Mouse (Mus musculus): Measurements from ENCODE around the gene Gm14443.

DNA sequence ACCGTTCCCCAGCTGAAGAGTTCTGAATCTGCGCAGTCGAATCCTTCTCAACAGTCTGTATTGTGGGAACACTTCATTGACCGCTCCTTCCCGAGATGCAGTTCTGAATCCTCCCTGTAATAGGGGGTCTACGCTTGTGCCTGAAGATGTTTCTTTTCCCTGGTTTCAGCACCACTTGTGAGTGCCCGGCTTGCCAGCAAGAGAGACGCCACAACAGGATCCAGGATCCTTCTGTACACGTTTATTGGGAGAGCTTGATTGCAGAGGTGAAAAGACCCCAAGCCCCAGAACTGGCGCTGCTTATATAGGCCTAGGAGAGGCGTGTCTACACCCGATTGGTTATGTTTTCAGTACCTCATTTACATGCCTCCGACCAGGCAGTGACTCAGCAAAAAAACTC lies 19.0 kb downstream of the Gm14443 start:
- TF ChIP-seq EP300 (IDR thresholded peaks at IDR 0.05; ENCODE audit: low read depth): no peak
- TF ChIP-seq CTCF (IDR thresholded peaks at IDR 0.05; ENCODE audit: low read depth): no peak
